Mouse (Mus musculus) left cerebral cortex, adult 2 months (tissue): ENCODE measurements around the gene Prkcb. TPM values are rescaled to one million over a fixed set of nuclear protein-coding genes. Genes with fewer than 3 reads are reported as not detected.

Experiments
- DNase-seq, 2 experiments: peaks; one replicate each; pipeline ENCODE4 v3.0.0; 2021 to 2022; ENCODE audit warnings: low spot score in 2 of 2, mixed read lengths in 1 of 2; ENCODE audit errors: extremely low spot score in 1 of 2
- H3K27ac ChIP-seq: fragments of 200-600 bp; 2 replicates; pipeline ENCODE4 v1.8.1; 2022
- H3K4me3 ChIP-seq: fragments of 200-600 bp; 2 replicates; pipeline ENCODE4 v1.8.1; 2022
- CTCF ChIP-seq: fragments of 200-600 bp; IDR thresholded peaks from 2 replicates; pipeline ENCODE4 v1.8.1; 2022; ENCODE audit warnings: antibody characterized with exemption, mild to moderate bottlenecking, moderate library complexity
- intact Hi-C: fragments of 180-260 bp; cut with DNase I; formaldehyde crosslinking; loops from one replicate; pipeline ENCODE4 v1.15.1; 2025
- total RNA-seq, 2 experiments: library from RNA; stranded (reverse); gene quantifications; 2 replicates each; pipeline ENCODE4 v1.2.3; 2021

Gene Prkcb
- total RNA-seq, 2 experiments from 2014 or later = 964 to 986 TPM

DNA sequence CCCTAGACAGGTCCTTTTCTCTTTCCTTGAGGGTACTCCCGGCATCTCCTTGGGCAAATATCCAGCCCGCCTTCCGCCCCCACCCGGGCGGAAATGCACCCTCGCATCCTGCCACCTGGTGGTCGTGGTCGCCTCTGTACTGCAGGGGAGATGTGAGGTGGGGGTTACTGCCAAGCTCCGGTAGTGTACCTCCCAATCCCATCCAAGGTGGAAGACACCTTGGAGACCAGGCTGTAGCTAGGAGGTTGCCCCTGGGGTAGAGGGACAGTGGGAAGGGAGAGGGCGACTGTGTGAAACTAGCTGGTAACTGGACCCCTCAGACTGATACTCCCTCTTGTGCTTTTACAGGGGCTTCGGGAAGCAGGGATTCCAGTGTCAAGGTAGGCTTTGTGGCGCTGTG lies 1.6 kb downstream of the Prkcb start:
- H3K27ac ChIP-seq = peak overlapping the region; percentile 93
- DNase-seq = peak; percentile 54 to 61
- intact Hi-C loops = loop anchor here (2.0 to 5.0 kb wide), 4 partner anchors 39 to 169 kb away; no protein-coding TSS in a partner anchor
- TF ChIP-seq CTCF = peak; percentile 56
- H3K4me3 ChIP-seq = peak overlapping the region; percentile 76

DNA sequence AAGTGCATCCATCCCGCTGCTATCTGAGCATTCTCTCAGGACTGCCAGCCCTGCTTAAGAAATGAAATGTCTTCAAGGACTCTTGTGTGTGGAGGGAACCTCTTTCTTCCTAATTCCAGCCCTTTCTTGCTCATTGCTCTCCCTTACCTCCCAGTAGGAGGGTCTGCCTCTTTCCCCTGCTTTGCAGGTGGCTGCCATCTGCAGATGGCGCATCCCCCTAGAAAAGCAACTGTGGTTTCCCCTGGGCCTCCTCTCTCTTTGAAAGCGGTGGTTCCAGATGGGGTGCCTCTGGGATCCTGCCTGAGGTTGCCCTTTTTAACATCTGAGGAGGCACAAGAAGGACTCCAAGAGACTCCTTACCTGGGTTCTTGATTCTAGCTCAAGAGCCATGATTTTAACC lies 2.2 kb downstream of the Prkcb start:
- intact Hi-C loops = loop anchor here (2.0 to 5.0 kb wide), 4 partner anchors 40 to 168 kb away; no protein-coding TSS in a partner anchor
- DNase-seq = no peak
- Histone ChIP-seq H3K4me3 (peak overlapping the region; percentile 76), H3K27ac (peak overlapping the region; percentile 93)
- TF ChIP-seq CTCF = no peak

DNA sequence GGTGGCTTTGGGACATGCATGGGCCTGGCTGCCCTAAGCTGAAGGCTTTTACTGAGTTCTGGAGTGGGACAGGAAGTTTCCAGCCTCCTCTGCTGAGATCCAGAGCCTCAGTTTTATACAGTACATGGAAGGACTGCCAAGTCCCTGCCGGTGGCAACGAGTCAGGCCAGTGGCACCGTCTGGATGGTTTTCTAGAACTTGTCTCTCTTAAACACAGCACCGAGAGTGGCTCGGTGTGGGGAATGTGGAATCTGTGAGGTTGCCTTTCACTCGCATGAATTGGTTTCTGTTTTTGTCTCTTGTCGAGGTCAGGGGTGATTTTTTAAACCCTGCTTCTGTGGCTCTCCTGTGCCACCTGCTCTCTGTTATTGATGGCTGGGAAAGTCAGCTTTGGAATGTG lies 3.6 kb downstream of the Prkcb start:
- Histone ChIP-seq H3K27ac (no peak overlapping the region), H3K4me3 (peak overlapping the region; percentile 38)
- intact Hi-C loops = loop anchor here (5.0 kb wide), 2 partner anchors 45 to 60 kb away; no protein-coding TSS in a partner anchor
- no peak; the same call in 1 of the 2 replicates for TF ChIP-seq CTCF
- no peak for DNase-seq

DNA sequence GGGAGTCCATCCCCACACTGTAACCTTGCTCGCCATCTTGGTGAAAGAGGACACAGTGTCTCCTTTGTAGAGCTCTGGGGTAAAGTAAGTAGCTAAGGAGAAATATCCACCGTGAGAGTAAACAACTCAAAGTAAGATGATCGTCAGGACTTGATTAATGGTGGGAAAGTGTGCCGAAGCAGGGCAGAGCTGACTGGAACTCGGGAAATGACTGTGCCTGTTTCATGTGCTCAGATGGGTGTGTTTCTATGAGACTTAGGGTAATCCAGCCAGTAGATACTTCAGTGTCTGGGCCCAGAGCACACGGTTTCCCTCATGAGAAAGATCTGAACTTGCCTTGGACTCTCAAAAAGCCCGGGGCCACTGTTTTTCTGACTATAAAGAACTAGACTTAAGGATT lies 5.6 kb downstream of the Prkcb start:
- intact Hi-C loops = loop anchor here (5.0 kb wide), 2 partner anchors 43 to 58 kb away; no protein-coding TSS in a partner anchor
- Histone ChIP-seq H3K4me3 (no peak overlapping the region), H3K27ac (no peak overlapping the region)
- TF ChIP-seq CTCF = no peak
- DNase-seq = no peak

- H3K27ac ChIP-seq = no peak overlapping the region
- TF ChIP-seq CTCF = no peak
- no peak for DNase-seq
- intact Hi-C loops = no loop called here
- H3K4me3 ChIP-seq = no peak overlapping the region
Measured at GRCm38 (mm10) chr7:122295363-122295762, 6.8 kb downstream of the Prkcb start.

DNA sequence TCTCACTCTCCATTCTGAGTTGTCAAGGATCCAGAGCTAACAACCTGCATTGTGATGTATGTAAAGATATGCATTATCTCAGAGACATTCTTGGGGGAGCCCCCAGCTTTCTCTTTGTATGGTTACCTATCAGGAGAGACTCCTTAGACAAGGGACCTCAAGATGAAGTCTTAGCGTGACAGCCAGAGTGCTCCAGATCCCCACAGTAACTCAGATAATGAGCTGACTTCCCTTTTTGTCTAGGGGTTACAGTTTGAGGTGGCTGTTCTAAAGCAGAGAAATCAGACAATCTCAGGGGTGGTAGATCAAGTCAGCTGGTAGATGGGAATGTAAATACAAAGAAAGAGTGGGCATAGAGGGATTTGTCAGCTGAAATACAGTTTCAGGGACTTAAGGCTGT lies 7.8 kb downstream of the Prkcb start:
- TF ChIP-seq CTCF = no peak
- H3K4me3 ChIP-seq = no peak overlapping the region
- intact Hi-C loops = no loop called here
- peak overlapping the region; percentile 33 for H3K27ac ChIP-seq
- DNase-seq = no peak

GRCm38 (mm10) chr7:122296805-122297204 lies 8.3 kb downstream of the Prkcb start:
- intact Hi-C loops = no loop called here
- DNase-seq = no peak
- H3K4me3 ChIP-seq = no peak overlapping the region
- H3K27ac ChIP-seq = peak overlapping the region; percentile 33
- TF ChIP-seq CTCF = no peak

GRCm38 (mm10) chr7:122297627-122298026 lies 9.1 kb downstream of the Prkcb start:
- Histone ChIP-seq H3K27ac (peak overlapping the region; percentile 66), H3K4me3 (no peak overlapping the region)
- DNase-seq = no peak
- no peak for TF ChIP-seq CTCF
- intact Hi-C loops = no loop called here

GRCm38 (mm10) chr7:122298715-122299114 lies 10.2 kb downstream of the Prkcb start:
- Histone ChIP-seq H3K27ac (peak overlapping the region; percentile 66), H3K4me3 (no peak overlapping the region)
- TF ChIP-seq CTCF = no peak
- intact Hi-C loops = no loop called here
- no peak for DNase-seq

- H3K27ac ChIP-seq = no peak overlapping the region
- intact Hi-C loops = no loop called here
- no peak for TF ChIP-seq CTCF
Measured at GRCm38 (mm10) chr7:122300538-122300937, 12.0 kb downstream of the Prkcb start.

GRCm38 (mm10) chr7:122302538-122302937 lies 14.0 kb downstream of the Prkcb start:
- no peak overlapping the region for H3K4me3 ChIP-seq
- DNase-seq = peak in 1 of 2 experiments; percentile 55
- intact Hi-C loops = loop anchor here (2.0 kb wide), 1 partner anchor 70 kb away; no protein-coding TSS in a partner anchor
- 0 out of 2 replicates have a peak overlapping the region, but pooled peaks have one; percentile 32 for H3K27ac ChIP-seq
- no peak for TF ChIP-seq CTCF

More at GRCm38 (mm10) chr7:122300538-122300937, 12.0 kb downstream of the Prkcb start:
- DNase-seq = no peak
- no peak overlapping the region for H3K4me3 ChIP-seq

- TF ChIP-seq CTCF = no peak
- intact Hi-C loops = loop anchor here (2.0 kb wide), 1 partner anchor 69 kb away; no protein-coding TSS in a partner anchor
- Histone ChIP-seq H3K27ac (peak overlapping the region; percentile 22; the same call in 1 of the 2 replicates), H3K4me3 (no peak overlapping the region)
- no peak for DNase-seq
Measured at GRCm38 (mm10) chr7:122303988-122304387, 15.4 kb downstream of the Prkcb start.

- TF ChIP-seq CTCF = no peak
- H3K4me3 ChIP-seq = no peak overlapping the region
- intact Hi-C loops = no loop called here
- no peak for DNase-seq
- H3K27ac ChIP-seq = no peak overlapping the region
Measured at GRCm38 (mm10) chr7:122304521-122304920, 16.0 kb downstream of the Prkcb start.
